Mouse (Mus musculus) layer of hippocampus, adult 2 months (tissue): ENCODE data around the gene Zfp160. TPM values are rescaled to one million over a fixed set of nuclear protein-coding genes. Genes with fewer than 3 reads are reported as not detected.
"Not testable (repeated sequence)": the region's sequence is repeated elsewhere in the genome, so short reads cannot be mapped to it uniquely, and the experiment has no call there.

Source experiments
- DNase-seq, 2 experiments: peaks; one replicate each; pipeline ENCODE4 v3.0.0; 2022; ENCODE audit warnings: low spot score in 2 of 2
- H3K27ac ChIP-seq: fragments of 200-600 bp; 2 replicates; pipeline ENCODE4 v1.8.1; 2022
- H3K4me3 ChIP-seq: fragments of 200-600 bp; 2 replicates; pipeline ENCODE4 v1.8.1; 2022; ENCODE audit warnings: mild to moderate bottlenecking
- CTCF ChIP-seq: fragments of 200-600 bp; conservative IDR thresholded peaks from 2 replicates; pipeline ENCODE4 v1.8.1; 2022; ENCODE audit warnings: antibody characterized with exemption, mild to moderate bottlenecking, moderate library complexity
- long read RNA-seq, 2 experiments: library from polyadenylated mRNA; stranded (forward); transcript quantifications; one replicate each; pipeline ENCODE4 v2.0.0; 2021; ENCODE audit warnings: borderline mapping rate in 2 of 2
- total RNA-seq, 2 experiments: library from RNA; stranded (reverse); gene quantifications; 2 replicates each; pipeline ENCODE4 v1.2.3; 2021

Zfp160 gene
- total RNA-seq = 10 to 100 TPM; 22.1 to 22.7 TPM
- long read RNA-seq, experiment 1, partial matches to known transcripts = 0 of 6 reads
- long read RNA-seq, experiment 1, other reads (novel, unspliced or antisense) = 2 of 6 reads
- long read RNA-seq, experiment 2, partial matches to known transcripts = 2 of 12 reads
- long read RNA-seq, experiment 2, other reads (novel, unspliced or antisense) = 7 of 12 reads

GRCm38 (mm10) chr17:21008382-21009331, at the start of gene Zfp160:
Zfp160 (plus strand) TSS chr17:21008903.
- H3K4me3 ChIP-seq = peak within 1 kb of the TSS; percentile 85
- peak within 1 kb of the TSS; percentile 91 for H3K27ac ChIP-seq
- peak; percentile 43 for TF ChIP-seq CTCF
- DNase-seq = peak; percentile 86 to 94

- H3K27ac ChIP-seq = no peak overlapping the region
- no peak for TF ChIP-seq CTCF
- no peak for DNase-seq
Observed at GRCm38 (mm10) chr17:20960386-20960785, 48.3 kb upstream of the Zfp160 start.

GRCm38 (mm10) chr17:20965421-20965820, 43.3 kb upstream of the Zfp160 start:
- TF ChIP-seq CTCF = no peak
- Histone ChIP-seq H3K27ac (no peak overlapping the region), H3K4me3 (no peak overlapping the region)
- DNase-seq = no peak

More at GRCm38 (mm10) chr17:20960386-20960785, 48.3 kb upstream of the Zfp160 start:
- H3K4me3 ChIP-seq = no peak overlapping the region

GRCm38 (mm10) chr17:20966681-20967080, 42.0 kb upstream of the Zfp160 start:
- H3K27ac ChIP-seq = no peak overlapping the region
- no peak for TF ChIP-seq CTCF
- no peak overlapping the region for H3K4me3 ChIP-seq
- no peak for DNase-seq

DNA sequence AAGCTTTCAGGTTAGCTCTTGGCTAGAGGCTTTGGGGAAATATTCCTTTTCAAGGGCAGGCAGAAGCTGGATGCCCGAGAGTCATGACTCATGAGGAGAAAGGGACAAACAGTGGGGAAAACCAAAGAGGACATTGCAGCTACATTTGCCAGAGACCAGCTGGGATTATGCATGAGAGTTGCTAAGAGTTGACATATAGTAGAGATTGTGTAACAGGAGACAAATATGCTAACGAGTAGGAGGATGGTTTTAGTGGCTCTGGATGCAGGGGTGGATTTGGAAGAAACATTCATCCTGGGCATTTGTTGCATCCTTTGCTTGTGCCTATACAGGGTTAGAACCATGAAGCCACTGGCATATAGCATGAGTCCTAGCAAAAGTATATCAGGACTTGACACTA, 15.0 kb upstream of the Zfp160 start:
- Histone ChIP-seq H3K4me3 (no peak overlapping the region), H3K27ac (no peak overlapping the region)
- no peak for TF ChIP-seq CTCF
- DNase-seq = no peak

GRCm38 (mm10) chr17:20996364-20996763, 12.3 kb upstream of the Zfp160 start, which contains the start of gene Vmn1r233:
Vmn1r233 (minus strand) TSS chr17:20996464.
- H3K27ac ChIP-seq = no peak within 1 kb of the TSS
- no peak for TF ChIP-seq CTCF
- no peak for DNase-seq
- no peak within 1 kb of the TSS for H3K4me3 ChIP-seq

GRCm38 (mm10) chr17:21009726-21010125, 1.0 kb downstream of the Zfp160 start:
- Histone ChIP-seq H3K27ac (peak overlapping the region; percentile 91), H3K4me3 (peak overlapping the region; percentile 85)
- TF ChIP-seq CTCF = no peak
- DNase-seq = no peak

DNA sequence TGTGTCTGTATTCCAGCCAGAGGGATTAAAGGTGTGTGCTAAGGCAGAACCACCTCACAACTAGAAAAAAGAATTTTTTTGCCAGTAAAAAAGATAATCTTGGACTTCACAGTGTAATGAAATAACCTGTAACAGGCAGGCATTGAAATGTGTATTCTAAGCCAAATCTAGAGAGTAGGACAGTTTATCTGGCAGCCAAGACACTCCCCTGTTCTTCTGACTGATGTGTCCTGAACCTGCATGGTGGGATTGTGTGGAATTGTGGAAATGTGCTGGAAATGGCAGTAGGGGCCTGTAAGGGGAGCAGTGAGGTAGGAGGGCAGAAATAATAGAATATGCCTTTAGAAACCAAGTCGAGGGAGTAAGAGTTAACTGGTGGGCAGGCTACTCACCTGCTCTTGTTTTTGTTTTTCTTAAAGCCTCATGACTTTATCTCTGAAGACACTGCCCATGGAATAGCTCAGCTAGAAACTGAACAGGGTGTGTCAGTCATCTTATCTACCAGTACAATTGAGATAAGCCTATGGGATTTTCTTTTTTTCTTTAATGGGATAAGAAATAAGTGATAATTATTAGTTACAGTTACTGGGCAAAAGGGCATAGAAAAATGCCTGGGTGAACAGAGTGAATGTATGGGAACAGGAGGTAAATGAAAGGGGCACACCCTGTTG, 9.8 kb downstream of the Zfp160 start:
- H3K4me3 ChIP-seq = no peak overlapping the region
- no peak overlapping the region for H3K27ac ChIP-seq
- TF ChIP-seq CTCF = no peak
- DNase-seq = no peak

- not testable (repeated sequence) for H3K27ac ChIP-seq, DNase-seq, H3K4me3 ChIP-seq
Observed at GRCm38 (mm10) chr17:21048020-21048419, 39.3 kb downstream of the Zfp160 start.

GRCm38 (mm10) chr17:21050901-21051300, 42.2 kb downstream of the Zfp160 start:
- no peak for TF ChIP-seq CTCF
- Histone ChIP-seq H3K4me3 (no peak overlapping the region), H3K27ac (no peak overlapping the region)
- no peak for DNase-seq

DNA sequence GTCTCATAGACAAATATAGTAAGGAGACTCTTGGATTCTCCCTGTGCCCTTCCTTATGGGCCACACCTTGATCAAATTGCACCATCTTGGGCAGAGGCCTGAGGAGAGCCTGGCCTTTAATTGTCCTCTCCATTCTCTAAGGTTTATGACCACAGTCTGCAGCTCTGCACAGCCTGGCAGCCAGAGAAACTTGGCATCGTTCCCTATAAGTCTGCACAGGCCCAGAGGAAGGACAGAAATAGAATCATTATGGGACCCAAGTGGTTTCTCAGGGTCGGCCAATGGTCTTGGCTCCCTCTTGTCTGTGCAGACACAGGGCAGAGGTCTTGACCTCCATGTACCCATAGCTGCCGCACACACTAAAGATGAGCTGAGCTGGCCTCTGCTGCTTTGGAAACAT, 42.6 kb downstream of the Zfp160 start:
- H3K4me3 ChIP-seq, DNase-seq, H3K27ac ChIP-seq: not testable (repeated sequence)

DNA sequence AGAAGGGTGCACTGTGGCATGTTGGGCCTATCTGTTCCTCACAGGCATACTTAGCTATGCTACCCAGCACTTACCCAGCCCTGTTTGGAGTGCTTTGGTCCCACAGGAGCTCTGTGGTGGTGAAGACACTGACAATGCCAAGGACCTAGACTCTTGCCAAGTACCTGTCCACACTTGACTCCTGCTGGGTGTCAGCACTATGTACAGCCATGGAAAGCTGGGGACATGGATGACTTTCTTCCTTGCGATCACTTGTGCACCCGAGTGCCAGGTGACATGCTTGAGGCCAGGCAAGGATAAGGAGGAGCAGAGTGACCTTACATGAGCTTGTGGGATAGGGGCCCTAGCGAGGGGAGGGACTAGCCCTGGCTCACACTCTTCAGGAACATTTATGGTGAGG, 43.2 kb downstream of the Zfp160 start:
- H3K27ac ChIP-seq, H3K4me3 ChIP-seq, DNase-seq: not testable (repeated sequence)

GRCm38 (mm10) chr17:21053267-21053666, 44.6 kb downstream of the Zfp160 start:
- no peak overlapping the region for H3K27ac ChIP-seq
- H3K4me3 ChIP-seq = no peak overlapping the region
- TF ChIP-seq CTCF = peak; percentile 30
- no peak for DNase-seq

DNA sequence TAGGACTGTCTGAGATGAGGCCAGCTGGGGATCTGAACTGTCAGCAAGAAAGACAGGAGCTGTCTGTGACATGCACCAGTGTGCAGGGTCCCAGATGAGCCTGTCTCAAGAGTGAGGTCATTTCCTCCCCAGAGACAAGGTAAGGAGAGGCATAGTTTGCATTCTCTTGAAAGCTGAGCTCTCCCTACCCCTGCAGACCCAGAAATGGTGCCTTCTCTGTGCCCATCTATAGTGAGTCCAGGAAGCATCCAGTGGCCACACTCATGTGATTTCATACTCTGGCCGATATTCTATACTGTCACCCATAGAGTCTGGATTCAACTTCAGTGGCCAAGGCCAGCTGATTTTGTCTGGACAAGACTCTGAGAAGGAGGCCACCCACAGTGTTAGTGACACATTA, 46.4 kb downstream of the Zfp160 start:
- not testable (repeated sequence) for H3K27ac ChIP-seq, DNase-seq, H3K4me3 ChIP-seq
